Mouse (Mus musculus) thymus, adult 2 months (tissue): ENCODE measurements at regions not wholly inside any gene's neighbourhood (a gene's known extent, or its start where the extent isn't known, plus 50 kb on each side); places are given as distances from the start of the nearest gene placed in this dataset.

Experiments used
- CTCF ChIP-seq: fragments of 200-500 bp; IDR thresholded peaks from 2 replicates; pipeline ENCODE4 v1.5.1; 2012; ENCODE audit warnings: mild to moderate bottlenecking, control low read depth, low read length, moderate library complexity, borderline replicate concordance; ENCODE audit not compliant: control insufficient read depth, poor library complexity, insufficient read depth; ENCODE audit errors: extremely low read depth
- POLR2A ChIP-seq: fragments of 200-500 bp; IDR thresholded peaks from 2 replicates; pipeline ENCODE4 v1.6.1; 2012; ENCODE audit warnings: mild to moderate bottlenecking, low read length, control low read depth, moderate library complexity; ENCODE audit not compliant: control insufficient read depth, poor library complexity, insufficient read depth; ENCODE audit errors: extremely low read depth

- TF ChIP-seq CTCF (no peak), POLR2A (no peak)
These were observed 137.3 kb downstream of the En1 start for GRCm38 (mm10) chr1:120739499-120739898.
